11 mouse cellular contexts compared by ENCODE assay signal in genomic region chr15:102657926-102658381, GRCm38 (mm10). TPM values are rescaled to one million over a fixed set of nuclear protein-coding genes. Genes with fewer than 3 reads are reported as not detected.
DNase-seq lines count a peak whose midpoint lies in the region; ATAC-seq and TF ChIP-seq lines count a peak whose summit lies in the region.
"Had no signal": no experiment of that assay in that cellular context is flagged by ENCODE, and none has a peak within 500 bp of the region (broad histone marks: within the 10 kb centered on the region; RNA-seq: fewer than 3 reads in every experiment).

No protein-coding gene starts in this region.

- TF ChIP-seq EP300 in heart, adult 2 months (IDR thresholded peaks at IDR 0.05; ENCODE audit: insufficient read depth, low read depth, low read length), result no peak
- no peak for TF ChIP-seq EP300 in stomach, postnatal 0 days (optimal IDR thresholded peaks at IDR 0.05)

- no peak for TF ChIP-seq POLR2A in heart, adult 2 months (IDR thresholded peaks at IDR 0.05; ENCODE audit: insufficient read depth, low read depth, low read length)

- H3K79me2 ChIP-seq in heart, adult 2 months (replicated peaks; ENCODE audit: control insufficient read depth, insufficient read depth, low read length), result no peaks in the 10 kb centered on the region

- no peak overlapping the region for H3K4me2 ChIP-seq in intestine, embryonic 14.5 days (ENCODE audit: low read length)
- 0 out of 2 replicates have a peak overlapping the region, but pooled peaks have one; percentile 12 for H3K4me2 ChIP-seq in stomach, postnatal 0 days (replicated peaks; ENCODE audit: low read depth)
- H3K4me2 ChIP-seq: midbrain, embryonic 12.5 days had no signal

- H3K9me3 ChIP-seq in intestine, embryonic 14.5 days (ENCODE audit: control insufficient read depth, low read length), result no peaks in the 10 kb centered on the region
- no peaks in the 10 kb centered on the region for H3K9me3 ChIP-seq in stomach, postnatal 0 days (ENCODE audit: control insufficient read depth, low read length)
- H3K9me3 ChIP-seq: midbrain, embryonic 12.5 days had no signal

- peak in 1 of 2 experiments; percentile 21 for DNase-seq in heart, adult 2 months
- no peak for DNase-seq in heart, adult 8-10 months (ENCODE audit: low spot score)
- peak; percentile 43 for DNase-seq in retina, adult 2 months (ENCODE audit: low read depth, low spot score)
- DNase-seq in retina, embryonic 14.5 days (ENCODE audit: low spot score), result no peak
- DNase-seq in intestine, embryonic 14.5 days (ENCODE audit: low spot score), result peak; percentile 63
- DNase-seq in stomach, postnatal 0 days (ENCODE audit: low spot score), result peak; percentile 67
- DNase-seq in cerebellum, postnatal 10 days, result no peak
- DNase-seq in cerebellum, postnatal 25 days, result no peak
- DNase-seq: adrenal gland, postnatal 10 days; kidney, postnatal 36 days had no signal

- peak overlapping the region; percentile 82 for H3K27ac ChIP-seq in heart, adult 2 months
- peak overlapping the region; percentile 70 for H3K27ac ChIP-seq in intestine, embryonic 14.5 days (ENCODE audit: low read depth)
- H3K27ac ChIP-seq in stomach, postnatal 0 days (replicated peaks), result peak overlapping the region; percentile 94

- intact Hi-C loops in heart, adult 2 months (cut with DNase I), result no loop called here

- TF ChIP-seq CTCF in heart, adult 2 months (IDR thresholded peaks at IDR 0.05), result no peak
- TF ChIP-seq CTCF in stomach, postnatal 0 days (IDR thresholded peaks at IDR 0.05; ENCODE audit: low read depth), result 0 out of 2 replicates have a peak, but pooled peaks have one; percentile 22

- no peak overlapping the region for H3K4me3 ChIP-seq in heart, adult 2 months
- H3K4me3 ChIP-seq in intestine, embryonic 14.5 days (ENCODE audit: low read depth, low read length), result no peak overlapping the region
- no peak overlapping the region for H3K4me3 ChIP-seq in stomach, postnatal 0 days (ENCODE audit: low read depth, low read length)
- H3K4me3 ChIP-seq: midbrain, embryonic 12.5 days had no signal

- ATAC-seq in intestine, embryonic 14.5 days (replicated peaks; ENCODE audit: low FRiP score, low TSS enrichment, low read depth), result no peak; the same call in 1 of the 2 replicates
- ATAC-seq in stomach, postnatal 0 days (ENCODE audit: low FRiP score, low TSS enrichment), result peak; percentile 63; the same call in 1 of the 2 replicates

- 40% methylated on average over 3 of the region's 3 CpGs for WGBS in heart, adult 2 months
- WGBS in intestine, embryonic 14.5 days, result 22% methylated on average over 3 of the region's 3 CpGs
- 31% methylated on average over 3 of the region's 3 CpGs for WGBS in stomach, postnatal 0 days

- H3K9ac ChIP-seq in heart, adult 2 months (ENCODE audit: low read depth, low read length), result peak overlapping the region; percentile 11
- no peak overlapping the region for H3K9ac ChIP-seq in intestine, embryonic 14.5 days (ENCODE audit: low read length)
- peak overlapping the region; percentile 19; the same call in 1 of the 2 replicates for H3K9ac ChIP-seq in stomach, postnatal 0 days (ENCODE audit: low read length)
- H3K9ac ChIP-seq: midbrain, embryonic 12.5 days had no signal

- no peaks in the 10 kb centered on the region for H3K27me3 ChIP-seq in heart, adult 2 months (ENCODE audit: control insufficient read depth, insufficient read depth, low read length)
- no peaks in the 10 kb centered on the region for H3K27me3 ChIP-seq in intestine, embryonic 14.5 days (replicated peaks; ENCODE audit: control insufficient read depth, insufficient read depth, low read length)
- no peaks in the 10 kb centered on the region for H3K27me3 ChIP-seq in stomach, postnatal 0 days (ENCODE audit: control insufficient read depth, insufficient read depth, low read length)
- H3K27me3 ChIP-seq: midbrain, embryonic 12.5 days had no signal

- peaks cover 20% of the 10 kb centered on the region for H3K36me3 ChIP-seq in heart, adult 2 months (ENCODE audit: control insufficient read depth, insufficient read depth, low read length)
- peaks cover 25% of the 10 kb centered on the region for H3K36me3 ChIP-seq in intestine, embryonic 14.5 days (ENCODE audit: control insufficient read depth, insufficient read depth, low read length)
- H3K36me3 ChIP-seq in stomach, postnatal 0 days (ENCODE audit: control insufficient read depth, insufficient read depth, low read length), result peaks cover 4% of the 10 kb centered on the region; the same call in 1 of the 2 replicates

- peaks cover 3% of the 10 kb centered on the region for H3K4me1 ChIP-seq in heart, adult 2 months (ENCODE audit: control insufficient read depth, insufficient read depth, low read length)
- H3K4me1 ChIP-seq in intestine, embryonic 14.5 days (replicated peaks; ENCODE audit: control insufficient read depth, insufficient read depth, low read length), result peaks cover 21% of the 10 kb centered on the region
- peaks cover 5% of the 10 kb centered on the region; the same call in 1 of the 2 replicates for H3K4me1 ChIP-seq in stomach, postnatal 0 days (replicated peaks; ENCODE audit: control insufficient read depth, insufficient read depth)
- H3K4me1 ChIP-seq: midbrain, embryonic 12.5 days had no signal

RNA-seq across cellular contexts. Expression of gene Atp5g2, which starts 14.2 kb away (rescaled TPM):
- total RNA-seq in heart, adult 2 months (2021), result 10 to 100 TPM; 30.6 to 33.5 TPM
- polyA plus RNA-seq in heart, adult 2 months (2012; rRNA removed), result 417 and 578 TPM in 2 replicates
- 10 to 100 TPM; 21.1 to 79.9 (median 33.0) TPM for total RNA-seq in heart, adult 8-10 months (2022)
- 81.3 and 87.4 TPM in 2 replicates for polyA plus RNA-seq in intestine, embryonic 14.5 days (2014; fragmentation: Nextera tagmentation; extraction: Ambion mirVana)
- polyA plus RNA-seq in stomach, postnatal 0 days (2015; fragmentation: Nextera tagmentation; extraction: Ambion mirVana), result 66.6 and 71.4 TPM in 2 replicates

RNA-seq across cellular contexts. Expression of gene Atf7, which starts 32.7 kb away (rescaled TPM):
- 10 to 100 TPM; 49.9 TPM for total RNA-seq in heart, adult 2 months (2021)
- polyA plus RNA-seq in heart, adult 2 months (2012; rRNA removed), result 77.6 and 122 TPM in 2 replicates
- total RNA-seq in heart, adult 8-10 months (2022), result 10 to 100 TPM; 46.6 to 54.0 (median 52.1) TPM
- 34.3 and 36.5 TPM in 2 replicates for polyA plus RNA-seq in intestine, embryonic 14.5 days (2014; fragmentation: Nextera tagmentation; extraction: Ambion mirVana)
- 17.0 and 17.3 TPM in 2 replicates for polyA plus RNA-seq in stomach, postnatal 0 days (2015; fragmentation: Nextera tagmentation; extraction: Ambion mirVana)

RNA-seq across cellular contexts. Expression of gene Gm28047, which starts 33.1 kb away (rescaled TPM):
- 1 to 10 TPM in 1 of 2 experiments, under 1 TPM in 1; 0.36 to 1.3 TPM for total RNA-seq in heart, adult 2 months (2021)
- polyA plus RNA-seq in heart, adult 2 months (2012; rRNA removed), result not detected in 2 replicates
- 1 to 10 TPM in 1 of 4 experiments, not detected in 3; 1.4 TPM for total RNA-seq in heart, adult 8-10 months (2022)
- 0.43 TPM in 1 of 2 replicates, not detected in the other for polyA plus RNA-seq in intestine, embryonic 14.5 days (2014; fragmentation: Nextera tagmentation; extraction: Ambion mirVana)
- polyA plus RNA-seq in stomach, postnatal 0 days (2015; fragmentation: Nextera tagmentation; extraction: Ambion mirVana), result not detected in 2 replicates
- polyA plus RNA-seq: midbrain, embryonic 12.5 days had no signal

Comparison
In these comparisons a context has a peak if more than half of its experiments do, and no peak if none do; other contexts are left out.
1. DNase-seq: peak in retina, adult 2 months (single experiment), intestine, embryonic 14.5 days (single experiment) and stomach, postnatal 0 days (single experiment); none in heart, adult 8-10 months (single experiment), retina, embryonic 14.5 days (single experiment), cerebellum, postnatal 10 days (0 of 2) and cerebellum, postnatal 25 days (0 of 2).
2. Peak in every context shown above with its lines, with median percentiles within 50 percentile points of each other: H3K27ac ChIP-seq.